Mouse (Mus musculus): ENCODE results near the gene Sec16b.

DNA sequence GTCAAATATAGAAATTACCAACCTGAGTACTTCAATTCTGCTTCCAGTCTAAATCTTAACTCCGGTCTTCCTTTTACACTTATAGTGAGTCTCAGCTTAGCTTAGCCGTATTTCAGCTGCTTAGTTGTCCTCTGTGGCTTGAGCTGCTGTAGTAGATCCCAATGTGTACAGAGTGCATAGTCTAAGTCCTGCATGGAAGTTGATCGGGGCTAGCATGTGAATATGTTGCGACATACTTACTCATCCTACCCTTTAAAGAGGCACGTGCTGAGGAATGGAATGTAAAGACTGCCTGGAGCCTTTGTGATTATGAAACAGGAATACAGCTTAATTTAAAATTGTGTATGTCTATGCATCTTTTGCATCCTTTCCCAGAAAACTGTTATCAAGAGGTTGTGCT is 88.0 kb downstream of the Sec16b start:
- TF ChIP-seq MAX (IDR thresholded peaks at IDR 0.05; ENCODE audit: low read length): no peak
- TF ChIP-seq CTCF (conservative IDR thresholded peaks at IDR 0.05 in 1 of 2, IDR thresholded peaks at IDR 0.05 in 1 of 2; ENCODE audit: low read depth in 2 of 2, low read length in 2 of 2): no peak
- TF ChIP-seq BHLHE40 (IDR thresholded peaks at IDR 0.05; ENCODE audit: low read depth, low read length): no peak
- no peak for TF ChIP-seq NELFE (IDR thresholded peaks at IDR 0.05; ENCODE audit: low read depth, low read length)
- TF ChIP-seq GABPA (IDR thresholded peaks at IDR 0.05; ENCODE audit: insufficient replicate concordance, low read depth, low read length): no peak
- TF ChIP-seq MYC (IDR thresholded peaks at IDR 0.05; ENCODE audit: low read depth, low read length): no peak
- TF ChIP-seq POLR2A (IDR thresholded peaks at IDR 0.05; ENCODE audit: low read depth, low read length): no peak
